In the genomic region with DNA sequence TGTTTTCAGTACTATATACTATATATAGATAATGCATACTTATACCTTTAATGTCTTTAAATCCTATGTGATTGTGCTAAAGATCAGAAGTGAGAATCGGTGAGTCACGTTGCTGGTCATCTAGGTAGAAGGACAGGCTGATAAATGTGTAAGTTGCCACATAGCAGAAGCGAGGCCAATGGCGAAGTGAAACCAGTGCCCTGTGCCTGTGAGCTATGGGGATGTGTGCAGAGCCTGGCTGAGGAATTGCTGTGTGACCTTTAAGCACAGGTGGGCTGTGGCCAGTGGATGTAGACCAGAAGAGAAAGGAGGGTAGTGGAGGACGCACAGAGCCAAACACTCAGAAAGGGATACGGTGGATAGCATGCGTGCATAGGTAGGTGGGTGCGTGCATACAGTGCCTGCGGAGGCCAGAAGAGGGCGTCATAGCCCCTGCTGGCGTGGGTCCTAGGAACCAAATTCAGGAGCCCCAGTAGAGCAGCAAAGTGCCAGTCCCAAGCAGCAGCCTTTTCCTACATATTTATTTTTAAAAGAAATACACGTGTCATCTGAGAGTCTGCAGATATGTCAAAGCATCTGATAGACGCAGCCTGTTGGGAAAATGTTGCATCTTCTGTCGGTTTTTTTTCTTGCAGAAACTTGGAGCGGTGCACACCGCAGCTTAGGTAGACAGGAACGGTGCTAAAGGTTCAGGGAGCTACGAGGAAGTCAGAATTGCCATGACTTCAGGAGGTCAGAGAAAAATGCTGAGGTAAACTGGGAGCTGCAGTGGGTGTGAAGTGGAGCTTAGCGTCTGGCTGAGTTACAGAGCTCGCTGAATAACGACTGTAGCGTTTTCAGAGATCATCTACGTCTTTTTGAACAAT, we compare ENCODE assay signal across 18 mouse cellular contexts. TPM values are rescaled to one million over a fixed set of nuclear protein-coding genes. Genes with fewer than 3 reads are reported as not detected.
DNase-seq lines count a peak whose midpoint lies in the region; ATAC-seq and TF ChIP-seq lines count a peak whose summit lies in the region.
"Had no signal": no experiment of that assay in that cellular context is flagged by ENCODE, and none has a peak within 500 bp of the region (broad histone marks: within the 10 kb centered on the region; RNA-seq: fewer than 3 reads in every experiment).

No protein-coding gene starts in this region.

- no peak overlapping the region for H3K4me3 ChIP-seq in layer of hippocampus, adult 2 months
- no peak overlapping the region for H3K4me3 ChIP-seq in limb, embryonic 10.5 days
- H3K4me3 ChIP-seq: forebrain, embryonic 15.5 days; heart, embryonic 12.5 days; hindbrain, embryonic 15.5 days; liver, embryonic 12.5 days had no signal

- ATAC-seq in megakaryocyte, adult 5-6 weeks (ENCODE audit: poor library complexity, severe bottlenecking), result peak; percentile 40; the same call in 1 of the 2 replicates
- ATAC-seq: forebrain, embryonic 15.5 days; liver, embryonic 12.5 days; Patski had no signal

- WGBS in limb, embryonic 10.5 days, result 82% methylated on average over 23 of the region's 23 CpGs

- H3K9me3 ChIP-seq in limb, embryonic 10.5 days (replicated peaks), result no peaks in the 10 kb centered on the region
- H3K9me3 ChIP-seq: forebrain, embryonic 15.5 days; heart, embryonic 12.5 days; hindbrain, embryonic 15.5 days; liver, embryonic 12.5 days had no signal

- no peaks in the 10 kb centered on the region for H3K4me1 ChIP-seq in limb, embryonic 10.5 days
- H3K4me1 ChIP-seq: heart, embryonic 12.5 days; hindbrain, embryonic 15.5 days; liver, embryonic 12.5 days had no signal

- H3K27me3 ChIP-seq in limb, embryonic 10.5 days (ENCODE audit: low read depth, poor library complexity, severe bottlenecking), result no peaks in the 10 kb centered on the region
- H3K27me3 ChIP-seq: CH12.LX; forebrain, embryonic 15.5 days; heart, embryonic 12.5 days; hindbrain, embryonic 15.5 days; liver, embryonic 12.5 days; Patski had no signal

- TF ChIP-seq CTCF in layer of hippocampus, adult 2 months (conservative IDR thresholded peaks at IDR 0.05), result peak; percentile 40

- no peaks in the 10 kb centered on the region for H3K36me3 ChIP-seq in limb, embryonic 10.5 days
- H3K36me3 ChIP-seq: forebrain, embryonic 15.5 days; heart, embryonic 12.5 days; hindbrain, embryonic 15.5 days; liver, embryonic 12.5 days had no signal

- peak; percentile 48 for DNase-seq in adrenal gland, adult 8-10 months
- no peak for DNase-seq in adrenal gland, postnatal 4 days (ENCODE audit: low spot score in 2 of 2)
- DNase-seq in layer of hippocampus, adult 2 months (ENCODE audit: low spot score in 2 of 2), result no peak
- DNase-seq in layer of hippocampus, postnatal 10 days (ENCODE audit: low spot score in 2 of 2), result no peak
- DNase-seq in ES-CJ7 (ENCODE audit: low read depth, low spot score), result peak; percentile 28
- no peak for DNase-seq in heart, adult 8-10 months (ENCODE audit: low spot score)
- DNase-seq in limb, embryonic 10.5 days (ENCODE audit: low spot score), result no peak
- DNase-seq: cerebellum, postnatal 25 days; layer of hippocampus, postnatal 36 days; left cerebral cortex, postnatal 4 days; thymus, postnatal 4 days had no signal

- H3K27ac ChIP-seq in layer of hippocampus, adult 2 months, result no peak overlapping the region
- H3K27ac ChIP-seq in limb, embryonic 10.5 days, result no peak overlapping the region
- H3K27ac ChIP-seq: forebrain, embryonic 15.5 days; hindbrain, embryonic 15.5 days; liver, embryonic 12.5 days had no signal

RNA-seq across cellular contexts. Expression of gene Slc16a9, which starts 23.9 kb away (rescaled TPM):
- total RNA-seq in adrenal gland, adult 8-10 months (2022), result 10 to 100 TPM in 1 of 4 experiments, 1 to 10 TPM in 3; 5.9 to 11.7 (median 7.2) TPM
- total RNA-seq in adrenal gland, postnatal 4 days (2021), result 1 to 10 TPM; 4.5 to 4.9 TPM
- total RNA-seq in layer of hippocampus, adult 2 months (2021), result 1 to 10 TPM; 1.8 to 3.1 TPM
- 1 to 10 TPM; 3.1 to 3.7 TPM for total RNA-seq in layer of hippocampus, postnatal 10 days (2021)
- 0.11 TPM in 1 of 2 replicates, not detected in the other for total RNA-seq in megakaryocyte, adult 5-6 weeks (2015)
- total RNA-seq in megakaryocyte, adult 5-6 weeks (2017), result 0.12 and 0.26 TPM in 2 replicates
- total RNA-seq in heart, adult 8-10 months (2022), result 1 to 10 TPM; 2.3 to 4.3 (median 3.8) TPM
- polyA plus RNA-seq in limb, embryonic 10.5 days (2016; fragmentation: Nextera tagmentation; extraction: Ambion mirVana), result 0.14 and 0.28 TPM in 2 replicates
- total RNA-seq: CH12.LX had no signal

Comparison
In these comparisons a context has a peak if more than half of its experiments do, and no peak if none do; other contexts are left out.
1. DNase-seq: peak in adrenal gland, adult 8-10 months (single experiment) and ES-CJ7 (single experiment); none in adrenal gland, postnatal 4 days (0 of 2), layer of hippocampus, adult 2 months (0 of 2), layer of hippocampus, postnatal 10 days (0 of 2), heart, adult 8-10 months (single experiment) and limb, embryonic 10.5 days (single experiment).